Mouse (Mus musculus) bone marrow macrophage, adult 2 months (primary cell): ENCODE results near the gene Srd5a3.

ENCODE experiments used
- CTCF ChIP-seq: IDR thresholded peaks from 2 replicates; pipeline ENCODE4 v1.5.1; 2012; ENCODE audit warnings: low read depth, mild to moderate bottlenecking, low read length, moderate library complexity
- POLR2A ChIP-seq: IDR thresholded peaks from 2 replicates; pipeline ENCODE4 v1.6.1; 2012; ENCODE audit warnings: mild to moderate bottlenecking, low read depth, low read length, borderline replicate concordance

- no peak for TF ChIP-seq CTCF
- TF ChIP-seq POLR2A: no peak
Measured at GRCm38 (mm10) chr5:76138071-76138470, 2.0 kb upstream of the Srd5a3 start.
